Mouse (Mus musculus) thymus, adult 2 months (tissue): ENCODE results near the gene Klhl42.

Experiments
- CTCF ChIP-seq: fragments of 200-500 bp; IDR thresholded peaks from 2 replicates; pipeline ENCODE4 v1.5.1; 2012; ENCODE audit warnings: mild to moderate bottlenecking, control low read depth, low read length, moderate library complexity, borderline replicate concordance; ENCODE audit not compliant: control insufficient read depth, poor library complexity, insufficient read depth; ENCODE audit errors: extremely low read depth
- POLR2A ChIP-seq: fragments of 200-500 bp; IDR thresholded peaks from 2 replicates; pipeline ENCODE4 v1.6.1; 2012; ENCODE audit warnings: mild to moderate bottlenecking, low read length, control low read depth, moderate library complexity; ENCODE audit not compliant: control insufficient read depth, poor library complexity, insufficient read depth; ENCODE audit errors: extremely low read depth

- TF ChIP-seq POLR2A (no peak), CTCF (no peak)
Observed at GRCm38 (mm10) chr6:147086594-147087225, 4.5 kb upstream of the Klhl42 start, which contains the start of gene Mansc4.
